Mouse (Mus musculus) kidney, adult 2 months (tissue): Measurements from ENCODE around the gene Tsga13. TPM values are rescaled to one million over a fixed set of nuclear protein-coding genes. Genes with fewer than 3 reads are reported as not detected.
A peak's percentile ranks its signal among the peaks of the same experiment; 100 is the strongest.

Experiments used
- DNase-seq: peaks from one replicate; pipeline ENCODE4 v3.0.0; 2021
- H3K27ac ChIP-seq: fragments of 200-500 bp; 2 replicates; pipeline ENCODE4 v1.5.1; 2012; ENCODE audit warnings: low read depth, low read length, control low read depth, inconsistent platforms; ENCODE audit not compliant: insufficient read depth
- H3K27me3 ChIP-seq: fragments of 200-500 bp; replicated peaks from 2 replicates; pipeline ENCODE4 v1.6.1; 2012; ENCODE audit warnings: mild to moderate bottlenecking, moderate library complexity, low read length, inconsistent platforms; ENCODE audit not compliant: control insufficient read depth, insufficient read depth
- H3K36me3 ChIP-seq: fragments of 200-500 bp; 2 replicates; pipeline ENCODE4 v1.6.1; 2012; ENCODE audit warnings: mild to moderate bottlenecking, moderate library complexity, low read length, inconsistent platforms; ENCODE audit not compliant: control insufficient read depth, insufficient read depth
- H3K4me1 ChIP-seq: fragments of 200-500 bp; 2 replicates; pipeline ENCODE4 v1.6.1; 2011; ENCODE audit warnings: low read length; ENCODE audit not compliant: control insufficient read depth, insufficient read depth
- H3K4me3 ChIP-seq: fragments of 200-500 bp; 2 replicates; pipeline ENCODE4 v1.5.1; 2011; ENCODE audit warnings: mild to moderate bottlenecking, low read depth, low read length, control low read depth; ENCODE audit not compliant: insufficient read depth
- CTCF ChIP-seq: fragments of 200-500 bp; conservative IDR thresholded peaks from 2 replicates; pipeline ENCODE4 v1.5.1; 2011; ENCODE audit warnings: low read depth, mild to moderate bottlenecking, control low read depth, low read length, moderate library complexity, mixed read lengths; ENCODE audit not compliant: insufficient read depth, insufficient read length
- POLR2A ChIP-seq: fragments of 200-500 bp; IDR thresholded peaks from one replicate; pipeline ENCODE4 v1.6.1; 2011; ENCODE audit warnings: low read depth, low read length, control low read depth
- WGBS: fragments of 180-500 bp; shearing (Covaris S2); methylation state at CpG from one replicate; pipeline ENCODE4 v1.1.7; 2018; 5-methylcytosine and 5-hydroxymethylcytosine counted together
- polyA plus RNA-seq: library from polyadenylated mRNA; depleted of rRNA; stranded (reverse); fragments of >200 nt; gene quantifications from 2 replicates; pipeline ENCODE4 v1.2.3, GENCODE M21; 2012; rRNA removed

The Tsga13 gene
- polyA plus RNA-seq: not detected in 2 replicates

- WGBS: 93% methylated on average over 2 of the region's 2 CpGs
- Histone ChIP-seq H3K4me1 (no peaks in the 10 kb centered on the region), H3K4me3 (no peak within 1 kb of the TSS), H3K27ac (no peak within 1 kb of the TSS), H3K36me3 (no peaks in the 10 kb centered on the region), H3K27me3 (no peaks in the 10 kb centered on the region)
- no peak for DNase-seq
- TF ChIP-seq CTCF (no peak), POLR2A (no peak)
Measured at GRCm38 (mm10) chr6:30915473-30915872, at the start of gene Tsga13. Gene Tsga13, minus strand, starts transcription at chr6:30915573.

DNA sequence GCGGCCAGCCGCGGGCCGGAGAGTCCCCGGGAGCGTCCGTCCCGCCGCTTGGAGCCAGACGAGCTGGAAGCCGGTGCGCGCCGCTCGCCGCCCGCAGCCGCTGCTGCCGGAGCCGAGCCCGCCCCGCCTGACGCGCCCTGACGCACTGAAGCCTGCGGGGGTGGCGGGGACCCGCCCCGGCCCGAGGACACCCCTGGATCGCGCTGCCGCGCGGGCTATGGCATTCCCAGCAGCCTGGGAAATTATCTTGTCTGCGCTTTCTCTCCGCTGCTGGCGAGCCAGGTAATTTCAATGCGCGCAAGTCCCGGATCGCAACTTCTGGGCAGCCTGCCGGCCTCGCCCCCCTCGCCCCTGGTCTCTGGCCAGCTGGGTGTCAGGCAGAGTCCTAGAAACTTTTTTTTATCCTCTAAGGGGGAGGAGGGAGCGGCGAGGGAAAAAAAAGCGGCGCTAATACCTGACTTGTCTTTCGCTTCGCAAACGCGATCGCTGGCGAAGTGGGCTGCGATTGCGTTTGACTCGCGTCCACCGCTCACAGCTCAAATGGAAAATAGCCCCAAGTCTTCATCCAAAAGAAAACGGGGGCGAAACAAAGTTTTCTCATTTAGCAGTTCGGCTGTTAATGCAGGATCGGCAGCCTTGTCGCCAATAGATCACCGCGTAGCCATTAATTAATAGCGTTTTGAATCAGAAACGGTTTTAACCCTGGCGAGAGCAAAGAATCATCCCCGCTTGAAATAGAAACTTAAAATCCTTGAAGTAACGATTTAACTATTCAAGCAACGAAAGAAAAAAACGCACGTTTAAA lies 43.6 kb upstream of the Tsga13 start, which contains the start of gene Klf14:
Klf14 (minus strand) TSS at position 343 of the 805 bp plus-strand sequence.
- TF ChIP-seq CTCF: no peak
- no peak for TF ChIP-seq POLR2A
- Histone ChIP-seq H3K27ac (no peak within 1 kb of the TSS), H3K27me3 (peaks cover 12% of the 10 kb centered on the region), H3K36me3 (no peaks in the 10 kb centered on the region), H3K4me3 (peak within 1 kb of the TSS; percentile 50), H3K4me1 (no peaks in the 10 kb centered on the region)
- WGBS: 2% methylated on average over 75 of the region's 75 CpGs
- DNase-seq: peak; percentile 16

DNA sequence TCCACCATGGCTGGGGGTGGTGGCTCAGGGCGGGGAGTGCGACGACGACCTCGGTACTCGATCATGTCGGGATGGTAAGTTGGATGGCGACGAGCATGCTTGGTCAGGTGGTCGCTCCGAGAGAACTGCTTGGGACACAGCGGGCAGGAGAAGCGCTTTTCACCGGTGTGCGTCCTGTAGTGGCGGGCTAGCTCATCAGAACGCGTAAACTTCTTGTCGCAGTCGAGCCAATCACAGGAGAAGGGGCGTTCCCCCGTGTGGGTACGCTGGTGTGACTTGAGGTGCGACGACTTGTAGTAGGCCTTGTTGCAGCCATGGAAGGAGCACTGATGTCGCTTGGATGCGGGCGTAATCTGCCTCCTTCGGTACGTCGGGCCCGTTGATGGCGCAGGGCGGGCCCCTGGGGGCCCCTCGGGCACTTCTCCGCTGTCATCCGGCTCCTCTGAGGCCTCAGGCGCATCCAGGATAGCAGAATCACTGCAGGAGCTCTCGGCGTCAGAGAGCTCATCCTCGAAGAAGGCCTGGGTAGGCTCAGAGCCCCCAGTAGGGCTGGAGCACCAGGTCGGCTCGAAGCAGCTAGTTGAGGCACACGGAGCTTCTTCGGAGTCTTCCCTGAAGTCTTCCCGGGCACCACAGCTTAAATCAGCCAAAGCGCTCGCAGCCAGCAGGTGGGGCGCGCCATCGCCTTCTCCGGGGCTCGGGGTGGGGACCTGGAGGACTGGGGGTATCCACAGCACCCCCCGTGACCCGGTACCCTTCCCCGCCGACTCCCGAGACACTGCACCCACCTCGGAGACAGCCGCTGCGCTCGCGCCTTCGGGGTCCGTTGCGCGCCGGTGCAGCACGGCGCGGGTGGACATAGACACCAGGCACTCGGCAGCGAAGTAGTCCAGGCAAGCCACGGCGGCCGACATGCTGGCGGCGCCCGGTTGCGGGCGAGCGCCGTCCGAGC lies 42.7 kb upstream of the Tsga13 start:
- Histone ChIP-seq H3K4me3 (peak overlapping the region; percentile 50), H3K27me3 (peaks cover 12% of the 10 kb centered on the region), H3K27ac (no peak overlapping the region), H3K36me3 (no peaks in the 10 kb centered on the region), H3K4me1 (no peaks in the 10 kb centered on the region)
- TF ChIP-seq POLR2A (no peak), CTCF (no peak)
- peak; percentile 4 for DNase-seq
- WGBS: 6% methylated on average over 84 of the region's 84 CpGs

DNA sequence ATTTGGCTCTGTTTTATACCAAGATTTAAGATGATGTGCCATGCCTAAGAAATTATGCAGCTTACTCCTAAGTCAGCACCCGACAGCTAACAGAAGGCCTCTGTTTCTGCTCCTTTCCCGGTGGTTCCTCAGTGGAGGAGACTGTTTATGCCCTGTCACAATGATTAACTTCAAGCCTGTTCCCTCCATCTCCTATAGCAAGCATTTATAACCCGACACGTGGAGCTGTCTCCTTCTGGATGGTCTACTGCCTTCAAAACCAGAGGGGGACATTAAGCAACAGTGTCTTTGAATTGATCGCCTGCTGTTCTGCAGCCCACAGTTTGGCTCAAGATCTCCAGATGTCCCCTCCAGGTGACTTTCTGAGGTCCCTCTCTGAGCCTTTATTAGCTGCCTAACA lies 23.9 kb upstream of the Tsga13 start:
- DNase-seq: no peak

GRCm38 (mm10) chr6:30922821-30923220 lies 7.4 kb upstream of the Tsga13 start:
- H3K27ac ChIP-seq: no peak overlapping the region
- WGBS: 48% methylated on average over 2 of the region's 2 CpGs
- H3K36me3 ChIP-seq: no peaks in the 10 kb centered on the region
- TF ChIP-seq CTCF (no peak), POLR2A (no peak)
- H3K4me1 ChIP-seq: peaks cover 2% of the 10 kb centered on the region; the same call in 1 of the 2 replicates
- no peaks in the 10 kb centered on the region; the same call in 1 of the 2 replicates for H3K27me3 ChIP-seq
- DNase-seq: peak; percentile 9
- no peak overlapping the region for H3K4me3 ChIP-seq

More for the DNA sequence above, 23.9 kb upstream of the Tsga13 start:
- H3K4me3 ChIP-seq: no peak overlapping the region
- H3K27me3 ChIP-seq: no peaks in the 10 kb centered on the region
- H3K36me3 ChIP-seq: no peaks in the 10 kb centered on the region
- 28% methylated on average over 5 of the region's 5 CpGs for WGBS
- no peak for TF ChIP-seq CTCF
- no peak for TF ChIP-seq POLR2A
- H3K4me1 ChIP-seq: no peaks in the 10 kb centered on the region
- no peak overlapping the region for H3K27ac ChIP-seq

GRCm38 (mm10) chr6:30921826-30922225 lies 6.5 kb upstream of the Tsga13 start:
- no peak overlapping the region for H3K4me3 ChIP-seq
- no peaks in the 10 kb centered on the region for H3K36me3 ChIP-seq
- no peak overlapping the region for H3K27ac ChIP-seq
- TF ChIP-seq POLR2A (no peak), CTCF (no peak)
- 25% methylated on average over 10 of the region's 11 CpGs for WGBS
- H3K27me3 ChIP-seq: no peaks in the 10 kb centered on the region; the same call in 1 of the 2 replicates
- no peak for DNase-seq
- peaks cover 2% of the 10 kb centered on the region; the same call in 1 of the 2 replicates for H3K4me1 ChIP-seq
